Mouse (Mus musculus) MEL (cell line): ENCODE data around the gene Tspoap1. TPM values are rescaled to one million over a fixed set of nuclear protein-coding genes. Genes with fewer than 3 reads are reported as not detected.

Experiments
- DNase-seq: peaks from one replicate; pipeline ENCODE4 v3.0.0; 2011; ENCODE audit warnings: low read depth, low spot score
- H3K27ac ChIP-seq: 2 replicates; pipeline ENCODE4 v1.5.1; 2012; ENCODE audit warnings: low read depth, mild to moderate bottlenecking, control low read depth, low read length, moderate library complexity; ENCODE audit not compliant: control insufficient read depth
- H3K27me3 ChIP-seq, 2 experiments: fragments of 150-350 bp in 1 of 2; sonication (generic) in 1 of 2; 2 replicates each; pipeline ENCODE4 v1.6.1; 2012; ENCODE audit warnings: low read length in 2 of 2, mild to moderate bottlenecking in 2 of 2, improper control_type of control experiment in 1 of 2, moderate library complexity in 1 of 2; ENCODE audit not compliant: insufficient read depth in 2 of 2, control insufficient read depth in 1 of 2
- H3K36me3 ChIP-seq, 2 experiments: 2 replicates each; pipeline ENCODE4 v1.6.1; 2012 to 2014; ENCODE audit warnings: low read length in 2 of 2, improper control_type of control experiment in 1 of 2, inconsistent platforms in 1 of 2, mild to moderate bottlenecking in 1 of 2; ENCODE audit not compliant: insufficient read depth in 2 of 2, control insufficient read depth in 1 of 2
- H3K4me1 ChIP-seq, 2 experiments: fragments of 150-350 bp in 1 of 2; sonication (generic) in 1 of 2; 2 replicates each; pipeline ENCODE4 v1.6.1; 2012; ENCODE audit warnings: low read length in 2 of 2, improper control_type of control experiment in 1 of 2, mild to moderate bottlenecking in 1 of 2; ENCODE audit not compliant: insufficient read depth in 2 of 2, control insufficient read depth in 1 of 2
- H3K4me3 ChIP-seq, 2 experiments: fragments of 150-350 bp in 1 of 2; sonication (generic) in 1 of 2; 2 replicates each; pipeline ENCODE4 v1.5.1; 2012; ENCODE audit warnings: low read depth in 2 of 2, low read length in 2 of 2, mild to moderate bottlenecking in 2 of 2, moderate library complexity in 2 of 2, control low read depth in 1 of 2, improper control_type of control experiment in 1 of 2; ENCODE audit not compliant: control insufficient read depth in 1 of 2, insufficient read depth in 1 of 2
- H3K79me2 ChIP-seq: 2 replicates; pipeline ENCODE4 v1.6.1; 2012; ENCODE audit warnings: mild to moderate bottlenecking, low read length, moderate library complexity; ENCODE audit not compliant: control insufficient read depth, poor library complexity, insufficient read depth
- H3K9ac ChIP-seq: 2 replicates; pipeline ENCODE4 v1.6.1; 2012; ENCODE audit warnings: low read depth, mild to moderate bottlenecking, control low read depth, low read length, moderate library complexity; ENCODE audit not compliant: control insufficient read depth, poor library complexity, severe bottlenecking
- H3K9me3 ChIP-seq: fragments of 150-350 bp; sonication (generic); replicated peaks from 2 replicates; pipeline ENCODE4 v1.6.1; 2012; ENCODE audit warnings: mild to moderate bottlenecking, low read length, improper control_type of control experiment, moderate library complexity; ENCODE audit not compliant: insufficient read depth
- CHD1 ChIP-seq: IDR thresholded peaks from 2 replicates; pipeline ENCODE4 v1.6.1; 2012; ENCODE audit warnings: low read depth, mild to moderate bottlenecking, inconsistent platforms, low read length, improper control_type of control experiment
- EP300 ChIP-seq, 2 experiments: IDR thresholded peaks; 2 replicates each; pipeline ENCODE4 v1.6.1; 2011; ENCODE audit warnings: improper control_type of control experiment in 2 of 2, low read length in 2 of 2, low read depth in 1 of 2, mild to moderate bottlenecking in 1 of 2
- GABPA ChIP-seq: IDR thresholded peaks from 2 replicates; pipeline ENCODE4 v1.6.1; 2012; ENCODE audit warnings: low read depth, mild to moderate bottlenecking, inconsistent platforms, low read length, improper control_type of control experiment, moderate library complexity
- GATA1 ChIP-seq: IDR thresholded peaks from 2 replicates; pipeline ENCODE4 v1.6.1; 2011; ENCODE audit warnings: low read depth, low read length, improper control_type of control experiment
- KAT2A ChIP-seq: conservative IDR thresholded peaks from 2 replicates; pipeline ENCODE4 v1.6.1; 2012; ENCODE audit warnings: low read depth, low read length, improper control_type of control experiment, inconsistent platforms
- MXI1 ChIP-seq: IDR thresholded peaks from 2 replicates; pipeline ENCODE4 v1.6.1; 2011; ENCODE audit warnings: mild to moderate bottlenecking, low read depth, low read length, improper control_type of control experiment
- TBP ChIP-seq: IDR thresholded peaks from 2 replicates; pipeline ENCODE4 v1.8.0; 2011; ENCODE audit warnings: low read depth, low read length, improper control_type of control experiment
- UBTF ChIP-seq: IDR thresholded peaks from 2 replicates; pipeline ENCODE4 v1.6.1; 2012; ENCODE audit warnings: low read depth, mild to moderate bottlenecking, inconsistent platforms, low read length, improper control_type of control experiment, moderate library complexity, borderline replicate concordance; ENCODE audit not compliant: insufficient read depth
- ZC3H11A ChIP-seq: IDR thresholded peaks from 2 replicates; pipeline ENCODE4 v1.6.1; 2012; ENCODE audit warnings: low read depth, mild to moderate bottlenecking, inconsistent platforms, low read length, improper control_type of control experiment
- polyA plus RNA-seq, 2 experiments: library from polyadenylated mRNA; stranded (reverse) in 1 of 2; unstranded in 1 of 2; fragments of >175 nt in 1 of 2; fragments of >200 nt in 1 of 2; gene quantifications; 2 replicates each; pipeline versions ENCODE4 v1.2.1 to v1.2.4; 2012; ENCODE audit warnings: low replicate concordance in 2 of 2, low read depth in 1 of 2; ENCODE audit not compliant: insufficient read length in 2 of 2, insufficient read depth in 1 of 2, missing spikeins in 1 of 2
- total RNA-seq: library from RNA; depleted of rRNA; stranded (reverse); fragments of 300-350 nt; gene quantifications from 2 replicates; pipeline ENCODE4 v1.2.3, GENCODE M21; 2012

The Tspoap1 gene
- total and polyA plus RNA-seq, 3 experiments: 5.2 to 8.6 TPM; not detected in 1

- TF ChIP-seq GATA1 (no peak), ZC3H11A (no peak)
- TF ChIP-seq, all 39 proteins: peak for 0
- Histone ChIP-seq H3K9me3 (no peaks in the 10 kb centered on the region), H3K4me3 (no peak overlapping the region), H3K27me3 (peaks cover 5 to 6% of the 10 kb centered on the region in 2 experiments; a peak in 2 of 4 replicates), H3K9ac (no peak overlapping the region), H3K36me3 (no peaks in the 10 kb centered on the region; a peak in 1 of 4 replicates), H3K4me1 (peaks cover 0 to 6% of the 10 kb centered on the region in 2 experiments; a peak in 2 of 4 replicates), H3K79me2 (no peaks in the 10 kb centered on the region), H3K27ac (no peak overlapping the region)
- DNase-seq: peak; percentile 53
These were observed 47.9 kb downstream of the Tspoap1 start for GRCm38 (mm10) chr11:87808236-87808635.

GRCm38 (mm10) chr11:87811396-87811795 is 51.1 kb downstream of the Tspoap1 start:
- H3K27ac ChIP-seq: no peak overlapping the region
- H3K79me2 ChIP-seq: no peaks in the 10 kb centered on the region
- H3K9ac ChIP-seq: no peak overlapping the region
- peaks cover 5 to 6% of the 10 kb centered on the region in 2 experiments; a peak in 3 of 4 replicates for H3K27me3 ChIP-seq
- H3K9me3 ChIP-seq: no peaks in the 10 kb centered on the region
- no peak for TF ChIP-seq EP300 (IDR thresholded peaks at IDR 0.05; ENCODE audit: low read depth in 1 of 2, low read length in 2 of 2)
- H3K4me1 ChIP-seq: peaks cover 0 to 6% of the 10 kb centered on the region in 2 experiments; a peak in 2 of 4 replicates
- peak; percentile 39 for DNase-seq
- no peaks in the 10 kb centered on the region; a peak in 1 of 4 replicates for H3K36me3 ChIP-seq
- no peak overlapping the region for H3K4me3 ChIP-seq

- H3K4me3 ChIP-seq: no peak overlapping the region
- no peak overlapping the region for H3K9ac ChIP-seq
- H3K4me1 ChIP-seq: no peaks in the 10 kb centered on the region
- peaks cover 2 to 6% of the 10 kb centered on the region in 2 experiments; a peak in 3 of 4 replicates for H3K27me3 ChIP-seq
- no peak for DNase-seq
- H3K9me3 ChIP-seq: no peaks in the 10 kb centered on the region
- H3K36me3 ChIP-seq: no peaks in the 10 kb centered on the region
- no peaks in the 10 kb centered on the region for H3K79me2 ChIP-seq
- no peak overlapping the region for H3K27ac ChIP-seq
- TF ChIP-seq GABPA (no peak), TBP (no peak), CHD1 (no peak), MXI1 (no peak)
- TF ChIP-seq, all 39 proteins: peak for 0
These were observed 54.5 kb downstream of the Tspoap1 start for GRCm38 (mm10) chr11:87814831-87815230.

GRCm38 (mm10) chr11:87816707-87817442 is 56.5 kb downstream of the Tspoap1 start:
- no peak overlapping the region for H3K4me3 ChIP-seq
- DNase-seq: no peak
- TF ChIP-seq UBTF (no peak), KAT2A (no peak)
- no peaks in the 10 kb centered on the region for H3K4me1 ChIP-seq
- H3K79me2 ChIP-seq: no peaks in the 10 kb centered on the region
- H3K27me3 ChIP-seq: peaks cover 0 to 6% of the 10 kb centered on the region in 2 experiments; a peak in 3 of 4 replicates
- H3K27ac ChIP-seq: no peak overlapping the region
- H3K9ac ChIP-seq: no peak overlapping the region
- no peaks in the 10 kb centered on the region for H3K36me3 ChIP-seq
- H3K9me3 ChIP-seq: no peaks in the 10 kb centered on the region
